Mouse (Mus musculus) heart, postnatal 0 days (tissue): ENCODE results near the gene Kcnk10.

Experiments
- CTCF ChIP-seq: IDR thresholded peaks from 2 replicates; pipeline ENCODE4 v1.5.1; 2016; ENCODE audit warnings: antibody characterized with exemption, control low read depth, low read depth
- EP300 ChIP-seq: IDR thresholded peaks from 2 replicates; pipeline ENCODE4 v1.6.1; 2016; ENCODE audit warnings: antibody characterized with exemption, low read depth

- TF ChIP-seq EP300 (no peak), CTCF (no peak)
Measured at GRCm38 (mm10) chr12:98481048-98481447, 97.1 kb downstream of the Kcnk10 start.
